Mouse (Mus musculus): ENCODE measurements around the gene Lat. TPM values are rescaled to one million over a fixed set of nuclear protein-coding genes. Genes with fewer than 3 reads are reported as not detected.

Lat gene
- total and polyA plus RNA-seq, 3 experiments, result 0.62 to 1.2 TPM; not detected in 1

DNA sequence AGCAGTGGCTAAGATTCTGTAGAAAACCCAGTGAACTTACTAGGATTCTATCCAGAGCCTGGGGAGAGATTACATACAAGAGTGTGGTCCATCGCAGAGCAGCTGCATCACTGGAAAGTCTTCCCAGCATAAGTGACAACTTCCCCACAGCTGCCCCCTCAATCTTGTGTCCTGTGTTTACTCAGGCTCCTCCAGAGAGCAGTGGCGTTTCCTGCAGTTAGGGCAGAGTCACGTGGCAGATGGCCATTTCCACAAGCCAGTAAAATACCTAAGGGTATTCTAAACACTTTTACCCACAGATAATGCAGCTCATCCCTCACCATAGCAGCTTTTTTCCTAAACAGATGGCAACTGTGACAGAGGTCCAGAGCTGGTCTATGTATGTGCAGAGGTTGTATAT is 44.6 kb downstream of the Lat start:
- Histone ChIP-seq H3K27me3 (ENCODE audit: control insufficient read depth in 1 of 2, insufficient read depth in 2 of 2, low read length in 2 of 2) (peaks cover 0 to 2% of the 10 kb centered on the region in 2 experiments; a peak in 2 of 4 replicates), H3K27ac (ENCODE audit: control insufficient read depth, low read depth, low read length) (no peak overlapping the region), H3K4me3 (ENCODE audit: control insufficient read depth in 1 of 2, insufficient read depth in 1 of 2, low read depth in 2 of 2, low read length in 2 of 2) (no peak overlapping the region), H3K9me3 (replicated peaks; ENCODE audit: insufficient read depth, low read length) (no peaks in the 10 kb centered on the region), H3K4me1 (ENCODE audit: control insufficient read depth in 1 of 2, insufficient read depth in 2 of 2, low read length in 2 of 2) (no peaks in the 10 kb centered on the region), H3K9ac (ENCODE audit: control insufficient read depth, low read depth, low read length, poor library complexity, severe bottlenecking) (no peak overlapping the region), H3K36me3 (ENCODE audit: control insufficient read depth in 1 of 2, insufficient read depth in 2 of 2, low read length in 2 of 2) (no peaks in the 10 kb centered on the region), H3K79me2 (ENCODE audit: control insufficient read depth, insufficient read depth, low read length, poor library complexity) (no peaks in the 10 kb centered on the region)
- no peak for TF ChIP-seq MAZ (IDR thresholded peaks at IDR 0.05; ENCODE audit: low read depth, low read length)
- TF ChIP-seq TAL1 (IDR thresholded peaks at IDR 0.05; ENCODE audit: low read length), result peak; percentile 58
- TF ChIP-seq EP300 (IDR thresholded peaks at IDR 0.05; ENCODE audit: low read depth in 1 of 2, low read length in 2 of 2), result peak in 1 of 2 experiments; percentile 22; a peak in 1 of 4 replicates
- peak; percentile 65 for TF ChIP-seq USF1 (IDR thresholded peaks at IDR 0.05; ENCODE audit: low read depth, low read length)
- DNase-seq (ENCODE audit: low read depth, low spot score), result peak; percentile 23

GRCm38 (mm10) chr7:126323729-126324128 is 45.6 kb downstream of the Lat start:
- TF ChIP-seq SIN3A (IDR thresholded peaks at IDR 0.05; ENCODE audit: low read length), result peak; percentile 55; the same call in 1 of the 2 replicates
- TF ChIP-seq RAD21 (IDR thresholded peaks at IDR 0.05; ENCODE audit: low read depth, low read length), result peak; percentile 99
- 0 out of 2 replicates have a peak, but pooled peaks have one; percentile 5 for TF ChIP-seq USF1 (IDR thresholded peaks at IDR 0.05; ENCODE audit: low read depth, low read length)
- TF ChIP-seq ZC3H11A (IDR thresholded peaks at IDR 0.05; ENCODE audit: low read depth, low read length), result peak; percentile 97
- TF ChIP-seq ELF1 (IDR thresholded peaks at IDR 0.05; ENCODE audit: low read depth, low read length), result no peak
- peak; percentile 92 to 99 (median 93) for TF ChIP-seq CTCF (IDR thresholded peaks at IDR 0.05 in 2 of 3, conservative IDR thresholded peaks at IDR 0.05 in 1 of 3; ENCODE audit: control insufficient read depth in 1 of 3, insufficient read depth in 1 of 3, low read depth in 2 of 3, low read length in 3 of 3, poor library complexity in 1 of 3, severe bottlenecking in 1 of 3)
- TF ChIP-seq SMC3 (IDR thresholded peaks at IDR 0.05; ENCODE audit: low read depth, low read length), result peak; percentile 99
- no peak for TF ChIP-seq USF2 (IDR thresholded peaks at IDR 0.05; ENCODE audit: borderline replicate concordance in 1 of 2, insufficient read depth in 1 of 2, low read depth in 1 of 2, low read length in 2 of 2)
- TF ChIP-seq UBTF (IDR thresholded peaks at IDR 0.05; ENCODE audit: borderline replicate concordance, insufficient read depth, low read depth, low read length), result no peak
- Histone ChIP-seq H3K9me3 (replicated peaks; ENCODE audit: insufficient read depth, low read length) (no peaks in the 10 kb centered on the region), H3K4me3 (ENCODE audit: control insufficient read depth in 1 of 2, insufficient read depth in 1 of 2, low read depth in 2 of 2, low read length in 2 of 2) (no peak overlapping the region), H3K79me2 (ENCODE audit: control insufficient read depth, insufficient read depth, low read length, poor library complexity) (no peaks in the 10 kb centered on the region), H3K27me3 (ENCODE audit: control insufficient read depth in 1 of 2, insufficient read depth in 2 of 2, low read length in 2 of 2) (peaks cover 0 to 2% of the 10 kb centered on the region in 2 experiments; a peak in 2 of 4 replicates), H3K36me3 (ENCODE audit: control insufficient read depth in 1 of 2, insufficient read depth in 2 of 2, low read length in 2 of 2) (no peaks in the 10 kb centered on the region), H3K4me1 (ENCODE audit: control insufficient read depth in 1 of 2, insufficient read depth in 2 of 2, low read length in 2 of 2) (no peaks in the 10 kb centered on the region), H3K27ac (ENCODE audit: control insufficient read depth, low read depth, low read length) (no peak overlapping the region), H3K9ac (ENCODE audit: control insufficient read depth, low read depth, low read length, poor library complexity, severe bottlenecking) (no peak overlapping the region)
- peak; percentile 86 for DNase-seq (ENCODE audit: low read depth, low spot score)

DNA sequence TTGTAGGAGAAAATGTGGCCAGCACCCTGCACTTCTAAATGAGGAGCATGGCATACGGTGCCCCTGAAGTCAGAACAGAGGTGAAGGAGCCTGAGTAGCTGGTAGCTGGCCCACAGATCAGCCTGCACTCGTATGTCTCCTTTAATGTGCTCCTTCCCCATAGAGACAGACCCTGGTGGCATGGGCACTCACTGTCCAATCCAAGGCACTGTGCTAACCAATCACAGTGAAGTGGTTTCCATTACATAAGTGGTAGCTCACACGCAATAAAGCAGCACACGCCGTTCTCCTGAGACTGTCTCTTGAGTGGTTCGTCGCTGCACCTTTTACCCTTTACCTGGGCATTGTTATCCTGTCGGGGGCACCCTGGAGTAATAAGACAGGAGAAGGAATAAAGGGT is 55.1 kb downstream of the Lat start:
- no peaks in the 10 kb centered on the region for H3K4me1 ChIP-seq (ENCODE audit: control insufficient read depth in 1 of 2, insufficient read depth in 2 of 2, low read length in 2 of 2)
- H3K36me3 ChIP-seq (ENCODE audit: control insufficient read depth in 1 of 2, insufficient read depth in 2 of 2, low read length in 2 of 2), result no peaks in the 10 kb centered on the region
- no peak overlapping the region for H3K9ac ChIP-seq (ENCODE audit: control insufficient read depth, low read depth, low read length, poor library complexity, severe bottlenecking)
- peaks cover 2 to 3% of the 10 kb centered on the region in 2 experiments; a peak in 3 of 4 replicates for H3K27me3 ChIP-seq (ENCODE audit: control insufficient read depth in 1 of 2, insufficient read depth in 2 of 2, low read length in 2 of 2)
- no peak for TF ChIP-seq HCFC1 (IDR thresholded peaks at IDR 0.05; ENCODE audit: low read depth, low read length)
- TF ChIP-seq MYC (IDR thresholded peaks at IDR 0.05; ENCODE audit: low read depth, low read length), result no peak
- no peak for TF ChIP-seq USF2 (IDR thresholded peaks at IDR 0.05; ENCODE audit: borderline replicate concordance in 1 of 2, insufficient read depth in 1 of 2, low read depth in 1 of 2, low read length in 2 of 2)
- TF ChIP-seq E2F4 (IDR thresholded peaks at IDR 0.05; ENCODE audit: borderline replicate concordance, low read depth, low read length), result no peak
- TF ChIP-seq POLR2AphosphoS2 (IDR thresholded peaks at IDR 0.05; ENCODE audit: low read length), result no peak
- TF ChIP-seq CHD2 (IDR thresholded peaks at IDR 0.05; ENCODE audit: low read length), result no peak
- no peak for TF ChIP-seq POLR2AphosphoS5 (IDR thresholded peaks at IDR 0.05; ENCODE audit: borderline replicate concordance, low read depth, low read length)
- no peak overlapping the region for H3K27ac ChIP-seq (ENCODE audit: control insufficient read depth, low read depth, low read length)
- H3K4me3 ChIP-seq (ENCODE audit: control insufficient read depth in 1 of 2, insufficient read depth in 1 of 2, low read depth in 2 of 2, low read length in 2 of 2), result no peak overlapping the region
- no peaks in the 10 kb centered on the region for H3K79me2 ChIP-seq (ENCODE audit: control insufficient read depth, insufficient read depth, low read length, poor library complexity)
- no peaks in the 10 kb centered on the region for H3K9me3 ChIP-seq (replicated peaks; ENCODE audit: insufficient read depth, low read length)
- DNase-seq (ENCODE audit: low read depth, low spot score), result no peak
